Mouse (Mus musculus) liver, embryonic 14.5 days (tissue): ENCODE data around the gene H2-Ab1.
A peak's percentile ranks its signal among the peaks of the same experiment; 100 is the strongest.

Source experiments
- CTCF ChIP-seq: IDR thresholded peaks from 2 replicates; pipeline ENCODE4 v1.5.1; 2016; ENCODE audit warnings: antibody characterized with exemption, low read depth, control low read depth
- EP300 ChIP-seq: IDR thresholded peaks from 2 replicates; pipeline ENCODE4 v1.6.1; 2016; ENCODE audit warnings: antibody characterized with exemption, low read depth

- TF ChIP-seq EP300: no peak
- TF ChIP-seq CTCF: peak; percentile 34
Measured at GRCm38 (mm10) chr17:34251666-34252065, 5.8 kb upstream of the H2-Ab1 start.
